Mouse (Mus musculus) lung, adult 2 months (tissue): ENCODE results near the gene Rictor. TPM values are rescaled to one million over a fixed set of nuclear protein-coding genes. Genes with fewer than 3 reads are reported as not detected.
"Not testable (repeated sequence)": the region's sequence is repeated elsewhere in the genome, so short reads cannot be mapped to it uniquely, and the experiment has no call there.

ENCODE experiments used
- DNase-seq: peaks from one replicate; pipeline ENCODE4 v3.0.0; 2022
- H3K4me1 ChIP-seq: fragments of 200-500 bp; 2 replicates; pipeline ENCODE4 v1.6.1; 2011; ENCODE audit warnings: low read length; ENCODE audit not compliant: control insufficient read depth, insufficient read depth
- H3K4me3 ChIP-seq: fragments of 200-500 bp; replicated peaks from 2 replicates; pipeline ENCODE3; 2011; ENCODE audit warnings: low read depth, mild to moderate bottlenecking, control low read depth, low read length; ENCODE audit errors: extremely low read depth
- CTCF ChIP-seq: fragments of 200-500 bp; IDR thresholded peaks from 2 replicates; pipeline ENCODE4 v1.5.1; 2011; ENCODE audit warnings: mild to moderate bottlenecking, low read length, control low read depth; ENCODE audit not compliant: insufficient read depth
- POLR2A ChIP-seq: fragments of 200-500 bp; IDR thresholded peaks from 2 replicates; pipeline ENCODE4 v1.6.1; 2011; ENCODE audit warnings: low read depth, mild to moderate bottlenecking, control low read depth, low read length, borderline replicate concordance; ENCODE audit errors: extremely low read depth
- WGBS: fragments of 180-500 bp; shearing (Covaris S2); methylation state at CpG from one replicate; pipeline ENCODE4 v1.1.7; 2018; 5-methylcytosine and 5-hydroxymethylcytosine counted together
- polyA plus RNA-seq: library from polyadenylated mRNA; depleted of rRNA; stranded (reverse); fragments of >200 nt; gene quantifications from 2 replicates; pipeline ENCODE4 v1.2.3, GENCODE M21; 2012; rRNA removed

Rictor gene
- polyA plus RNA-seq, 1 experiment = 10.3 TPM

- WGBS = 93% methylated on average over 10 of the region's 10 CpGs
- no peak for DNase-seq
- TF ChIP-seq CTCF = no peak
- TF ChIP-seq POLR2A = no peak
- Histone ChIP-seq H3K4me1 (no peaks in the 10 kb centered on the region), H3K4me3 (no peak overlapping the region)
Observed at GRCm38 (mm10) chr15:6786212-6786611, 78.0 kb downstream of the Rictor start.

- DNase-seq = no peak
- TF ChIP-seq POLR2A = no peak
- TF ChIP-seq CTCF = no peak
- WGBS = 95% methylated on average over 10 of the region's 10 CpGs
- no peaks in the 10 kb centered on the region for H3K4me1 ChIP-seq
- no peak overlapping the region for H3K4me3 ChIP-seq
Observed at GRCm38 (mm10) chr15:6787236-6787635, 79.1 kb downstream of the Rictor start.

GRCm38 (mm10) chr15:6790011-6790410 is 81.8 kb downstream of the Rictor start:
- Histone ChIP-seq H3K4me1 (no peaks in the 10 kb centered on the region), H3K4me3 (no peak overlapping the region)
- TF ChIP-seq POLR2A = no peak
- TF ChIP-seq CTCF = no peak
- DNase-seq = no peak
- WGBS = 65% methylated on average over 7 of the region's 7 CpGs

- no peak for DNase-seq
- WGBS = 79% methylated on average over 11 of the region's 11 CpGs
- no peaks in the 10 kb centered on the region for H3K4me1 ChIP-seq
- no peak overlapping the region for H3K4me3 ChIP-seq
- TF ChIP-seq CTCF = no peak
- TF ChIP-seq POLR2A = no peak
Observed at GRCm38 (mm10) chr15:6791648-6792047, 83.5 kb downstream of the Rictor start.

GRCm38 (mm10) chr15:6792846-6793245 is 84.7 kb downstream of the Rictor start:
- DNase-seq = no peak
- no peaks in the 10 kb centered on the region; the same call in 1 of the 2 replicates for H3K4me1 ChIP-seq
- TF ChIP-seq CTCF (no peak), POLR2A (no peak)
- 79% methylated on average over 7 of the region's 7 CpGs for WGBS
- no peak overlapping the region for H3K4me3 ChIP-seq

- H3K4me3 ChIP-seq, H3K4me1 ChIP-seq, DNase-seq: not testable (repeated sequence)
- 97% methylated on average over 8 of the region's 8 CpGs for WGBS
Observed at GRCm38 (mm10) chr15:6801212-6801611, 93.0 kb downstream of the Rictor start.

- WGBS = 66% methylated on average over 4 of the region's 4 CpGs
- Histone ChIP-seq H3K4me1 (no peaks in the 10 kb centered on the region), H3K4me3 (no peak overlapping the region)
- no peak for DNase-seq
- TF ChIP-seq CTCF (no peak), POLR2A (no peak)
Observed at GRCm38 (mm10) chr15:6815807-6816206, 107.6 kb downstream of the Rictor start.

GRCm38 (mm10) chr15:6840199-6840598 is 132.0 kb downstream of the Rictor start:
- Histone ChIP-seq H3K4me1 (no peaks in the 10 kb centered on the region), H3K4me3 (no peak overlapping the region)
- no peak for TF ChIP-seq POLR2A
- peak; percentile 14; the same call in 1 of the 2 replicates for TF ChIP-seq CTCF
- 37% methylated on average over 4 of the region's 4 CpGs for WGBS
- DNase-seq = no peak

- DNase-seq = no peak
- 40% methylated on average over 1 of the region's 1 CpGs for WGBS
- TF ChIP-seq CTCF = no peak
- no peak for TF ChIP-seq POLR2A
- no peak overlapping the region for H3K4me3 ChIP-seq
- H3K4me1 ChIP-seq = no peaks in the 10 kb centered on the region
Observed at GRCm38 (mm10) chr15:6849851-6850250, 141.7 kb downstream of the Rictor start.

Other genes starting within 250 kb of the Rictor start
- 48.1 and 71.0 TPM in 2 replicates for gene Fyb, start 185.5 kb upstream of the Rictor start, polyA plus RNA-seq
- gene Osmr, start 166.6 kb downstream of the Rictor start, polyA plus RNA-seq = 11.5 and 13.1 TPM in 2 replicates